Mouse (Mus musculus) urinary bladder, postnatal 14 days (tissue): ENCODE results near the gene Hlcs.

Experiments used
- DNase-seq: peaks from one replicate; pipeline ENCODE4 v3.0.0; 2021; ENCODE audit warnings: low spot score

Gene Hlcs

DNA sequence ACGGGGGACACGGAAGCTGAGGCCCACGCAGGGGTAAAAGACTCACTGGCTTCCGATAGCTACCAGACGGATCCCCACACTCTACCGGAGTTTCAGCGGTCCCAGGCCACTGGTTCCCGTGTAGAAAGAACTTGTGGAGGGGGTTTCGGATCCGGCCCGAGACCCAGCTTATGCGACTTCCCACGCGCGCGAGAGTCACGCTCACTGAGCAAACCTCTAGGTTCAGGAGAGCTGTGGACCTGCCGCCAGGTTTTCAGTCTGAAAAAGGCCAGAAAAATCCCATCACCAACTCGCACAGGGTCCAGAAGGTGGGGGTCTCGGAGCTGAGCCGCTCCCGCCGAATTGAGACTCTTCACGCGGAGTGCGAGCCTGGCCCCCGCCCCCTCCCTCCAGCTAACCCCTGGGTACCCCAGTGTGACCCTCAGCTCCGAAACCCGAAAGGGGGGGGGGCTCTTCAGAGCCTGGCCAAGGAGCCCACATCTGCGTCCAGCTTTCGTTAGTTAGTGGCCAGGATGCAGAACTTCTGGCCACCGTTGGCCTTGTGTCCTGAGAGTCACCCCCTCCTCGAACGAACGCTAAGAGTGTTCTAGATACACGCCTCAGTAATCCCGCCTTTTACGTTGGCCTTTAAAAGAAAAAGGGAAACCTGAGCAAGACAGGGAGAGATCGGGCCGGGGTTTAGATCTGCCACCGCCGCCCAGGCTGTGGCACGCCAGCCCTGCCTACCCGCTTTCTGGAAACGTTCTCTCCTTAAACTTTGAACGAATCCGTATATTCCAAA, 234.1 kb downstream of the Hlcs start:
- DNase-seq, result no peak
